Mouse (Mus musculus) heart, embryonic 11.5 days (tissue): Measurements from ENCODE around the gene Myo3b. TPM values are rescaled to one million over a fixed set of nuclear protein-coding genes. Genes with fewer than 3 reads are reported as not detected.

Source experiments
- ATAC-seq: fragments of 200-750 bp; cut with Nextera tagmentation; replicated peaks from 2 replicates; pipeline ENCODE4 v1.8.0; 2017; ENCODE audit warnings: moderate library complexity; ENCODE audit not compliant: insufficient number of reproducible peaks, low FRiP score, low TSS enrichment
- H3K27ac ChIP-seq: fragments of 300-500 bp; sonication (generic); 2 replicates; pipeline ENCODE4 v1.5.1; 2014; ENCODE audit warnings: mild to moderate bottlenecking, low read depth, low read length
- H3K27me3 ChIP-seq: fragments of 300-500 bp; sonication (generic); 2 replicates; pipeline ENCODE4 v1.6.1; 2014; ENCODE audit warnings: mild to moderate bottlenecking, low read length, mixed read lengths; ENCODE audit not compliant: control insufficient read depth, insufficient read depth
- H3K36me3 ChIP-seq: fragments of 300-500 bp; sonication (generic); 2 replicates; pipeline ENCODE4 v1.6.1; 2014; ENCODE audit warnings: mild to moderate bottlenecking, low read length, moderate library complexity, mixed read lengths; ENCODE audit not compliant: control insufficient read depth, insufficient read depth
- H3K4me1 ChIP-seq: fragments of 300-500 bp; sonication (generic); 2 replicates; pipeline ENCODE4 v1.6.1; 2014; ENCODE audit warnings: low read length; ENCODE audit not compliant: control insufficient read depth, insufficient read depth
- H3K4me2 ChIP-seq: fragments of 300-500 bp; sonication (generic); 2 replicates; pipeline ENCODE4 v1.6.1; 2014; ENCODE audit warnings: mild to moderate bottlenecking, moderate library complexity
- H3K4me3 ChIP-seq: fragments of 300-500 bp; sonication (generic); 2 replicates; pipeline ENCODE4 v1.5.1; 2014; ENCODE audit warnings: low read depth, low read length
- H3K9ac ChIP-seq: fragments of 300-500 bp; sonication (generic); 2 replicates; pipeline ENCODE4 v1.6.1; 2014; ENCODE audit warnings: mild to moderate bottlenecking, low read depth, low read length, moderate library complexity
- H3K9me3 ChIP-seq: fragments of 300-500 bp; sonication (generic); replicated peaks from 2 replicates; pipeline ENCODE4 v1.6.1; 2016; ENCODE audit warnings: low read length; ENCODE audit not compliant: control insufficient read depth
- WGBS: fragments of 180-500 bp; shearing (Covaris S2); extraction: QIAGEN DNeasy Blood & Tissue Kit; methylation state at CpG from one replicate; pipeline ENCODE4 v1.1.7; 2014; ENCODE audit not compliant: insufficient replicate concordance; 5-methylcytosine and 5-hydroxymethylcytosine counted together
- polyA plus RNA-seq: library from polyadenylated mRNA; unstranded; fragments of >200 nt; fragmentation: Nextera tagmentation; extraction: Ambion mirVana; gene quantifications from 2 replicates; pipeline ENCODE4 v1.2.1, GENCODE M21; 2014

Myo3b gene
- polyA plus RNA-seq, 1 experiment from 2014 or later = 0.30 TPM

DNA sequence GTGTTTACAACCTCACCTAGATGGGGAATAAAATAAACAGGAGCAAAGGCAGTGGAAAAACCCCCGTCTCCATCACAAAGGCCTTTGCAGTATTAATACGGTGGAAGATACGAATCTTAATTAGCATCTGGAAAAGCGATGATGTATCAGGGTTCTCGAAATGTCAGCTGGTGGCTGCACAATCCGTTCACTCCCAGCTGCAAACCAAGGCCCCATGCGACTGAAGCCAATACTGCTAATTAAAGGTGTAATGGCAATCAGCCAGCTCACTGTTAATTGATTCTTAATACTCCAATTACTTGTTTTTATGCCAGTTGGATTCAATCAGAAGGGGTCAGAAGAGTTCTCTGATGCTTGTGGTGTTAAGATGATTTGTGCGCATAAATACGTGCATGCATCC lies 14.9 kb downstream of the Myo3b start:
- Histone ChIP-seq H3K27ac (no peak overlapping the region), H3K9ac (no peak overlapping the region), H3K9me3 (no peaks in the 10 kb centered on the region), H3K36me3 (no peaks in the 10 kb centered on the region), H3K4me1 (no peaks in the 10 kb centered on the region), H3K4me3 (no peak overlapping the region), H3K4me2 (no peak overlapping the region), H3K27me3 (no peaks in the 10 kb centered on the region)
- no peak for ATAC-seq
- WGBS = 84% methylated on average over 9 of the region's 9 CpGs

DNA sequence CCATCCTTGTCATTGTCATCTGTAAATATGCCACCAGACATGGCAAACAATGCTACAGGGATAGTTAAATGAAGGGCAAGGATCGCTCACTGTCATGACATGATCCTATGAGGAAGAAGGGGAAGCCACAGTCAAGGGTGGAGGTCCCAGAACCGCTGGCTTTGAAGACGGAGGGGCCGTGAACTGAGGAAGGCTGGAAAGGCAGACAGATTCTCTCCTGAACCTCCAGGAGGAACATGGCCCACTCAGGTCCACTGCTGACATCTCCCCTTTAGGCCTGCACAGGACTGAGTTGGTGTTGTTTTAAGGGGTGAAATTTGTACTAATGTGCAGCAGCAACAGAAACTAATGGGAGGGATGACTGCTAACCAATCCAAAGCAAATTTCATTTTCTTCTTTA lies 19.3 kb downstream of the Myo3b start:
- no peak overlapping the region for H3K27ac ChIP-seq
- no peaks in the 10 kb centered on the region for H3K4me1 ChIP-seq
- ATAC-seq = no peak
- no peak overlapping the region for H3K4me3 ChIP-seq
- no peaks in the 10 kb centered on the region for H3K27me3 ChIP-seq
- H3K9ac ChIP-seq = no peak overlapping the region
- no peaks in the 10 kb centered on the region for H3K9me3 ChIP-seq
- H3K4me2 ChIP-seq = no peak overlapping the region
- 93% methylated on average over 4 of the region's 4 CpGs for WGBS
- H3K36me3 ChIP-seq = no peaks in the 10 kb centered on the region

DNA sequence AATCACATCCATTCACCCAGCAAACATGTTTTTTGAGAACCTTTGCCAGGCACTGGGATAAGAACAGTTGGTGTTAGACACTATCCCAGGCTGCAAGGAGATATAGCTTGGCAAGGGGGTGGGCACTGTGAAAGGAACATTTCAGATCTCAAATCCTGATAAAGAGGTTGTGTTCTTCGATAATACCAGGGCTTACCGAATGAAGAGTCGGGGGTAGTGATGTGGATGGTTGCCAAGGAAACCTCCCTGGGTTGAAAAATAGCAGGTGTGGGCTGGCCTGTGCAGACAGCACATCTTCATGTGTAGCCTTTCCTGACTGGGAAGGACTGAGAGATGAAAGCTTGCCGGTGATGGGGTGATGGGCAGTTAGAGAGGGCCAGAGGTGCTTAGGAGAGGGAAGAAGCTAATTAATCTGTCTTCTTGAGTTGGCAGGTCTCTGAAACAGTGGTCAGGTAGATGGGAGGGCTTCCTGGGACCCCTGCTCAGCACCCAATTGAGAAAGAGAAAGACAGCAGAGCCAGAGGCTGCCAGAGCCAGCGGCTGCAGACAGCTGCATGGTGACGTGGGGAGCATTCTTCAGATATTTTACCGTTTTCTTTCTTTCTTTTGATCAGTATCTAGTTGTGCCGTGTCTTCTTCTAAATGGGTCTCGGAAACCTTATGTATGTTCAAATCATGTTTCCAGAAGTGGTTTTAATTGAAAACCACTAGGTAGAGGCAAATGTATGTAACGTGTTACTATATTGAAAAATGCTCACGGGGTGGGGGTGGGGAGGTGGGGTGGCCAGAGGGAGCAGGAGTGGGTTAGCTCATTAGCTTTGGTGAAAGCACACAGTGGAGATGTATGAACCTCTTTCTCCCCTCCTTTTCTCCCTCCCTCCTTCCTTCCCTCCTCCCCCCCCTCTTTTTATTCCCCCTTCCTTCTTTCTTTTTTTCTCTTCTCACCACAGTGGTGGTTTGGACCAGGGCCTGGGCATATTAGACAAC lies 21.7 kb downstream of the Myo3b start:
- Histone ChIP-seq H3K27me3 (no peaks in the 10 kb centered on the region), H3K4me1 (no peaks in the 10 kb centered on the region), H3K9me3 (no peaks in the 10 kb centered on the region), H3K9ac (no peak overlapping the region), H3K4me2 (no peak overlapping the region), H3K4me3 (no peak overlapping the region), H3K36me3 (no peaks in the 10 kb centered on the region), H3K27ac (no peak overlapping the region)
- no peak for ATAC-seq
- WGBS = 58% methylated on average over 11 of the region's 11 CpGs

DNA sequence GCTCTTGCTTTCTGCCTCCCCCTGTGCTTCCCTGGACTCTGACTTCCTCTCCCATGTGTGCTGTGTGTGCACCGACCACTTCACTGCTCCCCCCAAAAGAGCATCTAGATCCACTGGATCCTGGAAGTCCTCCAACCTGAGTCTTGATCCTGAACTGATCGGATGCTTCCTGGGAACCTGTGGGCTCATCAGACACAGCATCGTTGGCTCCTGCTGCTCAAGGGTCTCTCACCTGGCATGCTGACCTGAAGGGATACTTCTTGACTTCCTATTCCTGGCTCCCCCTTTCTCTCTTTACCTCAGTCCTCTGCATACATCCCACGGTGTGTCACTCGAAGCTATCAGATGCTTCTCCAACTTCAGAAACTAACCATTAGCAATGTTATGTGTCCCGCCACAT lies 26.2 kb downstream of the Myo3b start:
- Histone ChIP-seq H3K9ac (no peak overlapping the region), H3K4me2 (no peak overlapping the region), H3K9me3 (no peaks in the 10 kb centered on the region), H3K27me3 (peaks cover 9% of the 10 kb centered on the region), H3K4me3 (no peak overlapping the region), H3K36me3 (no peaks in the 10 kb centered on the region), H3K4me1 (peaks cover 5% of the 10 kb centered on the region; the same call in 1 of the 2 replicates), H3K27ac (no peak overlapping the region)
- WGBS = 74% methylated on average over 6 of the region's 6 CpGs
- no peak for ATAC-seq

DNA sequence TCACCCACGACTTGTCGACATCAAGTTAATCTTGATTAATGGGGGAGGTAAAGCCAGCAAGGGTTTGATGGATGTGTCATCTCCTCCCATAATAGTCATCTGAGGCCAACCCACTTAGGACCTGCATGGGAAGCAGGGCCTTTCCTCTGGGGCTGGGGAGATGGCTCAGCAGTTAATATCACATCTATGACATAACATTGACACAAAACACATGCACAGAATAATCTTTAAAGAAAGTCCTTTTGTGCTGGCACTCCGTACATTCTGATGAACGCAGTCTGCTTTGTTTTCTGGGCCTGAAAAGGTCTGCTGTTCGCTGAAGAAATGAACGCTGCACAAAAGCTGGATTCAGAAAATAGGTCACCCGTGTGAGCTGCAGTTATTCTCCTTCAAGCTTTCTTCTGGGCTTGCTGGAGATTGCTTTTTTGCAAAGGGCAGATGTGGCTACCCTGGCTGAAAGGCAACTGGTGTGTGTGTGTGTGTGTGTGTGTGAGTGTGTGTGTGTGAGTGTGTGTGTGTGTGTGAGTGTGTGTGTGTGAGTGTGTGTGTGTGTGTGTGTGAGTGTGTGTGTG lies 26.9 kb downstream of the Myo3b start:
- no peaks in the 10 kb centered on the region for H3K9me3 ChIP-seq
- no peak for ATAC-seq
- 64% methylated on average over 7 of the region's 7 CpGs for WGBS

DNA sequence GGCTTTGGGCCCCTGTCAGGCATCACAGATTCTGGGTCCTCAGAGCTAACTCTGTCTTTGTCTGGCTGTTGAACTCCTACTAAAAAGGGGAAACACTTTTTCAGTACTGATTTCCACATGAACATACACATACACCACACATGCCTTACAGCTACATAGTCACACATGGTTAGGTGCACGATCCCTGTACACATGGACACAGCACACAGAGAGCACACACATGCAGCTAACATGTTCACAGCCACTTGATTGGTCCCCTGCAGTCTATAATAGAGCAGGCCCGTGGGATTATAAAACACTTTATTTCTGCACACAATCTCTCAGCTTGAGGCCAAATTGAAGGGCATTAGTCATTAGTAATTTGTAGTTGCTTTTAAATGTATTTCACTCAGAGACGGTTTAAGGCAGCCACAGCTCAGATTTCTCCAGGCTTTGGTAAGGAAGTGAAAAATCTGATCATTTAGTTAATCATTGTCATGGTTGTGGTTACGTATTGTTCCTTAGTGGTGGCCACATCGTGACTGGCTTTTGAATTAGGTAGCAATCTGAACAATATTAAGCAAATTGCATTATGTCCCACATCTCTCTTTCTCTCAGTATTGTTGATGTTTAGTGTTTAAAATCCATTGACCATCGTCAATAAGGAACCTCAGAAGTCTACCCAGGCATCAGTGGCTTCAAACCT lies 27.6 kb downstream of the Myo3b start:
- no peak overlapping the region for H3K9ac ChIP-seq
- no peak overlapping the region for H3K4me3 ChIP-seq
- no peak overlapping the region for H3K27ac ChIP-seq
- no peak overlapping the region for H3K4me2 ChIP-seq
- 77% methylated on average over 6 of the region's 6 CpGs for WGBS
- no peaks in the 10 kb centered on the region for H3K36me3 ChIP-seq
- H3K4me1 ChIP-seq = peaks cover 5% of the 10 kb centered on the region; the same call in 1 of the 2 replicates
- no peaks in the 10 kb centered on the region for H3K9me3 ChIP-seq
- ATAC-seq = no peak
- H3K27me3 ChIP-seq = peaks cover 9% of the 10 kb centered on the region

More for the DNA sequence above, 26.9 kb downstream of the Myo3b start:
- no peak overlapping the region for H3K4me2 ChIP-seq
- H3K27ac ChIP-seq = no peak overlapping the region
- H3K36me3 ChIP-seq = no peaks in the 10 kb centered on the region
- H3K27me3 ChIP-seq = peaks cover 9% of the 10 kb centered on the region
- no peak overlapping the region for H3K4me3 ChIP-seq
- H3K9ac ChIP-seq = no peak overlapping the region
- H3K4me1 ChIP-seq = peaks cover 5% of the 10 kb centered on the region; the same call in 1 of the 2 replicates

DNA sequence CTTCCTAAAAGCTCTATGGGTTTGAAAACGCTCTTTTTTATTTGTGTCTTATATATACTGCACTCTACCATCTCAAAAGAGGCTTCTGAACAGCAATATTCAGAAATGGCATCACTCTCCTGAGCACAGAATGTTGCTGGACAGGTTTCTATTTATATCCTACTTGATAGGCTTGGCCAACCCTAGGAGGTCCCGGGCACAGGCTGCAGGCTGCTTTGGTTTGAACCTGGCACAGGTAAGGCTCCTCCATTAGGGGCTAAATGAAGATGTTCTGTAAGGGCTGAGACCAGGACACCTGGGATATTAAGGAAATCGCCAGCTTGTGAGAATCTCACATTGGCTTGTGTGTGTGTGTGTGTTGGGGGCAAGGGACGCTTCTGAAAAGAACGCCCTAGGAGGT lies 30.9 kb downstream of the Myo3b start:
- Histone ChIP-seq H3K36me3 (no peaks in the 10 kb centered on the region), H3K9me3 (no peaks in the 10 kb centered on the region), H3K27ac (no peak overlapping the region), H3K27me3 (peaks cover 9% of the 10 kb centered on the region), H3K4me1 (peaks cover 5% of the 10 kb centered on the region; the same call in 1 of the 2 replicates), H3K9ac (peak overlapping the region; percentile 17; the same call in 1 of the 2 replicates), H3K4me2 (no peak overlapping the region), H3K4me3 (no peak overlapping the region)
- 82% methylated on average over 5 of the region's 5 CpGs for WGBS
- ATAC-seq = no peak

DNA sequence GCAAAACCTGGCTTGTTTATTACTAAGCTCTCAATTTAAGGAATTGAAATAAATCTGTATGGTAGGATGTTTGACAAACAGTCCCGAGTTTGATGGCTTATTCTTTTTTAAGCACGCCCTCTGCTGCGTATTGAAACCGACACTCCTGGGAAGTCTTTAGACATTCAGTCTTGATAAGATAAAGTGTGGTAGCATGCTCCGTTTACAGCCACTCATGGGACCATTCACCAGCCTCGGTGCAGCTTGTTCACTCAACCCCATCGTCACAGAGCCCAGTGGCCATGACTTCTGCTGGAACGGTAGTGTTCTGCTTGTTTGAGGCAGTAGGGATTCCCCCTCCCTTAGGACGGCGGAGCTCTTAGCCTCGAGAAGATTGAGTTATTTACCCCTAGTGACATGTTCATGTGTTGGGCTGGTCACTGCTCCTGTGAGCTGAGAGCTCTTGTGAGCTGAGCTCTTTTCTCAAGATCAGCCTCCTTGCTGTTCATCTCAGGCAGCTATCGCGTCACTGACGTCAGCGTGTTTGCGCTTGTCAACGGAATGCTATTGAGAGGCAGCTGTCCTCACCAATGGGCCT lies 44.6 kb downstream of the Myo3b start:
- Histone ChIP-seq H3K27ac (no peak overlapping the region), H3K4me1 (no peaks in the 10 kb centered on the region), H3K4me3 (peak overlapping the region; percentile 11), H3K4me2 (peak overlapping the region; percentile 58), H3K27me3 (no peaks in the 10 kb centered on the region), H3K9me3 (no peaks in the 10 kb centered on the region), H3K36me3 (no peaks in the 10 kb centered on the region), H3K9ac (no peak overlapping the region)
- WGBS = 36% methylated on average over 17 of the region's 17 CpGs
- no peak for ATAC-seq
